Mouse (Mus musculus) neural tube, embryonic 13.5 days (tissue): ENCODE measurements around the gene Lmod3. TPM values are rescaled to one million over a fixed set of nuclear protein-coding genes. Genes with fewer than 3 reads are reported as not detected.
"Not testable (repeated sequence)": the region's sequence is repeated elsewhere in the genome, so short reads cannot be mapped to it uniquely, and the experiment has no call there.

Experiments used
- ATAC-seq: fragments of 200-750 bp; cut with Nextera tagmentation; 2 replicates; pipeline ENCODE4 v1.8.0; 2017; ENCODE audit warnings: low read depth, mild to moderate bottlenecking, moderate TSS enrichment, moderate library complexity
- H3K27ac ChIP-seq: fragments of 300-500 bp; sonication (generic); replicated peaks from 2 replicates; pipeline ENCODE4 v1.5.1; 2015; ENCODE audit warnings: moderate library complexity, mild to moderate bottlenecking, inconsistent platforms
- H3K27me3 ChIP-seq: fragments of 300-500 bp; sonication (generic); 2 replicates; pipeline ENCODE4 v1.6.1; 2015; ENCODE audit warnings: mild to moderate bottlenecking, inconsistent platforms
- H3K36me3 ChIP-seq: fragments of 300-500 bp; sonication (generic); 2 replicates; pipeline ENCODE4 v1.6.1; 2015; ENCODE audit warnings: mild to moderate bottlenecking, inconsistent platforms
- H3K4me1 ChIP-seq: fragments of 300-500 bp; sonication (generic); replicated peaks from 2 replicates; pipeline ENCODE4 v1.6.1; 2015; ENCODE audit warnings: inconsistent platforms
- H3K4me2 ChIP-seq: fragments of 300-500 bp; sonication (generic); 2 replicates; pipeline ENCODE4 v1.6.1; 2015; ENCODE audit warnings: inconsistent platforms, mild to moderate bottlenecking, moderate library complexity
- H3K4me3 ChIP-seq: fragments of 300-500 bp; sonication (generic); 2 replicates; pipeline ENCODE4 v1.5.1; 2015; ENCODE audit warnings: mild to moderate bottlenecking, inconsistent platforms
- H3K9ac ChIP-seq: fragments of 300-500 bp; sonication (generic); 2 replicates; pipeline ENCODE4 v1.6.1; 2015; ENCODE audit warnings: moderate library complexity, mild to moderate bottlenecking, inconsistent platforms
- H3K9me3 ChIP-seq: fragments of 300-500 bp; sonication (generic); 2 replicates; pipeline ENCODE4 v1.6.1; 2016; ENCODE audit warnings: inconsistent platforms
- WGBS: fragments of 180-500 bp; shearing (Covaris S2); methylation state at CpG from one replicate; pipeline ENCODE4 v1.1.7; 2015; 5-methylcytosine and 5-hydroxymethylcytosine counted together
- polyA plus RNA-seq: library from polyadenylated mRNA; unstranded; fragments of >200 nt; fragmentation: Nextera tagmentation; extraction: Ambion mirVana; gene quantifications from 2 replicates; pipeline ENCODE4 v1.2.1, GENCODE M21; 2015

Gene Lmod3
- polyA plus RNA-seq, 1 experiment from 2014 or later: 0.47 TPM

DNA sequence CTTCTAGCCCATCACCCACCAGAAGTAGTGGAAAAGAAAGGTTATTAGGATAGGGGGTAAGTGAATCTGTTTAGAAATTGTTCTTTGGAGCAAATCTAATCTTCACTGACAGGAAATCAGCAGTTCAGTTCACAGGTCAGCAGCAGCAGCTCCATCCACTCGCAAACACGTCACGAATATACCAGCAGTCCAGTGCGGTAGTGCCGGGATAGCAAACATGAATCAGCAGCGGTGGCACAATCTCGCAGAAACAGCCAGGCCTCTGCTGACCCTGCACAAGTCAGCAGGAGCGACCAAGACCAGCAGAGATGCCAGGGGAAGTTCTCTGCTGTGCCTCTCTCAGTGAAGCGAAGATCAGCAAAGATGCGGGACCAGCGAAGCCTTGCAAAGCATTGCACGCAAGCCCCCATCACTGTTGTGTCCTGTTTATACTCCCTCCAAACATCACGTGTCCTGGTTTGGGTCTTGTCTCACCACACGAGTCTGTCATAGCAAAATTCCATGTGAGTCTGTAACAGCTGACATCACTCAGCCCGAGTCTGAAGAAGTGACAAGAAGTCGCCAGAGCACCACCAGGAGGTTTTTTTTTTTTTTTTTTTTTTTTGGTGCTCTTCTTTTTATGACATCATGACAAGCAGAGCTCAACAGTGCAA lies 20.6 kb upstream of the Lmod3 start:
- Histone ChIP-seq H3K9me3 (no peaks in the 10 kb centered on the region), H3K9ac (no peak overlapping the region), H3K4me3 (no peak overlapping the region), H3K4me2 (no peak overlapping the region), H3K4me1 (peaks cover 22% of the 10 kb centered on the region), H3K27ac (no peak overlapping the region), H3K36me3 (no peaks in the 10 kb centered on the region), H3K27me3 (no peaks in the 10 kb centered on the region)
- WGBS: 85% methylated on average over 16 of the region's 16 CpGs
- ATAC-seq: no peak

DNA sequence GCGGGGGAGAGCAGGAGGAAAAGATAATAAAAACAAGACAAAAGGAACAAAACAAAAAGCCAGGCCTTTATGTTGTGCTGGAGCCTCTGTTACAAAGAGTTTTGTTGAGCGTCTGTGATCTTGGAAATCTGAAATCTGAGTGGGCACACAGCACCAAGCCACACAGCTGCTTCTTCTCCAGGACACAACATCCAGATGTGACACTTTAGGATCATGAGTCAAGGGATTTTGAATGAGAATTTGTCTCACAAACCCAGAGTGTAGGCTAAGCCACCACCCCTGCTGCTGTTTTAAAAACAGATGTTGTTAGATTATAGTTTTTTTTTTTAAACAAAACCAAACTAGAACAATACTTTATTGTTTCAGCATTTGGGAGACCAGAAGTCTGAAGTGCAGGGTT lies 19.8 kb upstream of the Lmod3 start:
- 29% methylated on average over 2 of the region's 2 CpGs for WGBS
- H3K4me2 ChIP-seq: no peak overlapping the region
- no peak overlapping the region for H3K27ac ChIP-seq
- no peaks in the 10 kb centered on the region for H3K9me3 ChIP-seq
- no peaks in the 10 kb centered on the region for H3K36me3 ChIP-seq
- no peak overlapping the region for H3K4me3 ChIP-seq
- ATAC-seq: no peak
- peaks cover 19% of the 10 kb centered on the region for H3K4me1 ChIP-seq
- H3K9ac ChIP-seq: no peak overlapping the region
- H3K27me3 ChIP-seq: no peaks in the 10 kb centered on the region

DNA sequence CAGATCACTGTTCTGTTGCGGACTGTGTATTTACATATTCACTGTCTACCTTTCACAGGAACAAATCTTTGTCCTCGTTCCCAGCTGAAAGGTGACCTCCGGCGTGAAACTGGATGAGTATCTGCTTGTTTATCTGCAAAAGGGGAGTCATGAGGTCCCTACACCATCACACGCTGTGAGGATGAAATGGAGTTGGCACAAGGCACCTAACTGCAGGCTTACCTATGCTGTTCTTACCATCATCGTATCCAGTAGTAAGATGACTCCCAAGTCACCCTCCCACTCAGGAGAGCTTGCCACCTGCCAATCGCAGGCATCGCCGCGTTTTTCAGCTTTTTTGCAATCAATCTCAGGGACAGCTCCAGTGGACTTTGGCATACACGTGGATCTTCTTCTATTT lies 17.0 kb upstream of the Lmod3 start:
- Histone ChIP-seq H3K27me3 (no peaks in the 10 kb centered on the region), H3K27ac (no peak overlapping the region), H3K4me1 (no peaks in the 10 kb centered on the region), H3K9ac (no peak overlapping the region), H3K9me3 (no peaks in the 10 kb centered on the region), H3K36me3 (no peaks in the 10 kb centered on the region), H3K4me3 (no peak overlapping the region), H3K4me2 (no peak overlapping the region)
- 80% methylated on average over 11 of the region's 11 CpGs for WGBS
- ATAC-seq: no peak

DNA sequence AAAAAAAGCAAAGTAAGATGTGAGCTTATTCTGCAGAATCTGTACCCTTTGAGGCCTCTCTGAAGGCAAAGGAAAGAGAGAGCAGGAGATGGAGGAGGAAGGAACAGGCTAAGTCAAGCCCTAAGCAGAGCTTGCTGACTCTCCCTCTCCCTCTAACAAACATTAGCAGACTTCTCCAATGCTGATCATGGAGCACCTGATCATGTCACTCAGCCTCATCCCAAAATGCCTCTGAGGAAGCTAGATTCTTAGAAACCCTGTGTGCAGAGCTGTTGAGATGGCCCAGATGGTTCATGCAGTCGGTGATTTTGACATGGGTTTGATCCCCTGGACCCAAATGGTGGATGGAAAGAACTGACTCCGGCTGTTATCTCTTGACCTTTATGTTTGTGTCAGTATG lies 14.6 kb upstream of the Lmod3 start:
- WGBS: 96% methylated on average over 2 of the region's 2 CpGs
- H3K4me3 ChIP-seq: no peak overlapping the region
- no peak overlapping the region for H3K4me2 ChIP-seq
- no peaks in the 10 kb centered on the region for H3K27me3 ChIP-seq
- H3K9ac ChIP-seq: no peak overlapping the region
- H3K9me3 ChIP-seq: no peaks in the 10 kb centered on the region
- H3K36me3 ChIP-seq: no peaks in the 10 kb centered on the region
- H3K27ac ChIP-seq: no peak overlapping the region
- no peak for ATAC-seq
- no peaks in the 10 kb centered on the region for H3K4me1 ChIP-seq

DNA sequence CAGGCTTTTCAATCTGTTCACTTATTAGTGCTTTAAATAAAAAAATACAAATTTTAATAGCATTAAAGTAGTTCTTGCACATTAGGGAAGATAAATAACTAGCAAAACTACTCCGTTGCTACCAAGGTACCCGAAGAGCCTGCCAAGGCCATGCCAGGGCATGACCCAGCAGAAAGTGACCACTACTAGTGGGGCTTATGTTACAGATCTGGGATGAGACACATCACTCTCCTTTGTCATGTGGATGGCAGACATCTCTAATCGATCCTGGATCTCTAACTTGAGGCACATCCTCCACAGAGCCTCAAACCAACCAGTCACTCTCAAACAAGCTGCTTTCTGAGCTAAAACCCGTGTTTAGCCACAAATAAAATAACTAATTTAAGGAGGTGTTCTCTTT lies 14.1 kb upstream of the Lmod3 start:
- Histone ChIP-seq H3K9ac (no peak overlapping the region), H3K4me2 (no peak overlapping the region), H3K36me3 (no peaks in the 10 kb centered on the region), H3K4me3 (no peak overlapping the region), H3K9me3 (no peaks in the 10 kb centered on the region), H3K27me3 (no peaks in the 10 kb centered on the region), H3K27ac (no peak overlapping the region), H3K4me1 (no peaks in the 10 kb centered on the region)
- whole genome bisulfite sequencing: 79% methylated on average over 4 of the region's 4 CpGs
- ATAC-seq: no peak

DNA sequence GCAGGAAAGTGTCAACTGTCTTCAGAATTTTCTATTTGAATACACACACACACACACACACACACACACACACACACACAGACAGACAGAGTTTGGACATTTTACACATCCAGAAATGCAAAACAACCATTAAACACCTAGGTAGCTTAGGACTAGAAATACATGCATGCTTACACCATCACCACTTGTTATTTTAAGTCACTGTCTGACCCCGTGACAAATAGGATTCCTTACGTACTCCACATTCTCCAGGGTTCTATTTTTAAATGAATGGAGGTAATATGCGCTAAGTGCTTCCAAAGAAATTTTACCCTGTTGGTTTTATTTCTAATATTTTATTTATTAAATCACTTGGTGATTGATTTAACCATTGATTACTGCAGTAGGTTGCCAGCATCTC lies 13.1 kb upstream of the Lmod3 start:
- H3K4me2 ChIP-seq: no peak overlapping the region
- H3K4me3 ChIP-seq: no peak overlapping the region
- no peaks in the 10 kb centered on the region for H3K27me3 ChIP-seq
- H3K36me3 ChIP-seq: no peaks in the 10 kb centered on the region
- 79% methylated on average over 3 of the region's 3 CpGs for WGBS
- H3K9me3 ChIP-seq: no peaks in the 10 kb centered on the region
- no peak overlapping the region for H3K9ac ChIP-seq
- no peak overlapping the region for H3K27ac ChIP-seq
- no peaks in the 10 kb centered on the region for H3K4me1 ChIP-seq
- ATAC-seq: no peak

DNA sequence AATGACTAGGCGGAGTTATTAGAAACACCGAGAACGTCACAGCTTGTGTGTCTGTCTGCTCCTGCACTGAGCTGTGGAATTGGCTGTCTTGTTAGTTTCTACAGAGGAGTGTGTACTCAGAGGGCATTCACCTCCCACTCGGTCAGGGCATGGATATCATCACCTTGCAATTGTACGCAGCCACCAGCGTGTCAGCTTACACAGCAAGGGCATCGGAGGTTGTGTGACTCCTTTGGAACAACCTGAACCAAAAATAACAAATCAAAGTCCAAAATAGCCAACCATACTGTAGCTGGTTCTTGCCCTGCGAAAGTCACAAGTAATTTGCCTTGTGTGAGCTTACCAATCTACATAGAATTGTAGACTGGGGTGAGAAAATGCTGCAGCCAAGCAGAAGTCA lies 12.7 kb upstream of the Lmod3 start:
- H3K36me3 ChIP-seq: no peaks in the 10 kb centered on the region
- H3K27me3 ChIP-seq: no peaks in the 10 kb centered on the region
- no peaks in the 10 kb centered on the region for H3K9me3 ChIP-seq
- no peak overlapping the region for H3K4me2 ChIP-seq
- H3K27ac ChIP-seq: no peak overlapping the region
- H3K9ac ChIP-seq: no peak overlapping the region
- 85% methylated on average over 8 of the region's 8 CpGs for WGBS
- no peaks in the 10 kb centered on the region for H3K4me1 ChIP-seq
- ATAC-seq: no peak
- H3K4me3 ChIP-seq: no peak overlapping the region

DNA sequence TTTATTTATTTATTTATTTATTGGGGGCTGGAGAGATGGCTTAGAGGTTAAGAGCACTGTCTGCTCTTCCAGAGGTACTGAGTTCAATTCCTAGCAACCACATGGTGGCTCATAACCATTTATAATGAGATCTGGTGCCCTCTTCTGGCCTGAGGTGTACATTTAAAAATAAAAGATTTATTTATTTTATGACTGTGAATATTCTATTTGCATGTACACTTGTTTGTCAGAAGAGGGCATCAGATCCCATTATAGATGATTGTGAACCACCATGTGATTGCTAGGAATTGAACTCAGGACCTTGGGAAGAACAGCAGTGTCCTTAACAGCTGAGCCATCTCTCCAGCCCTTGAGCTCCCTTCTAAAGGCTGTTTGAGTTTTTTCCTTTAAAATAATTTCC lies 11.2 kb upstream of the Lmod3 start:
- not testable (repeated sequence) for H3K27ac ChIP-seq, H3K27me3 ChIP-seq, H3K9ac ChIP-seq, H3K4me1 ChIP-seq, H3K9me3 ChIP-seq, H3K36me3 ChIP-seq, ATAC-seq, H3K4me2 ChIP-seq, H3K4me3 ChIP-seq

DNA sequence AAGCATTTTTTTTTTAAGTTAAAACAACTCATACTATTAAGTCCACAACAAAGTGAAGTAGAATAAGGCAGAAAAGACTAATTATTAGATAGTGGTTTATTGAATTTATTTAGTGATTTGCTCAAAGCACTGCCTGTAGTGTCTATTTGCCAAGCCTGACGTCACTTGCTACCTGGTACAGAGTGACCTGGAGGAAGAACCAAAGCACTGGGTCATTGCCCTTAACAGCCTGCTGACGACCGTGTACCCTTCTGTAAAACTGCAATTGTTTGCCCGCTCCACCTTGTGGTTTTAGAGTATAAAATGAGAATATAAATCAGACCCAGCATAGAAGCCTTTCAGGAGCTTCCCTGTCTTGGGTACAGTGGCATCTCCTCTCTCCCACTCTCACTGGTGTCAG lies 9.7 kb upstream of the Lmod3 start:
- H3K4me3 ChIP-seq: no peak overlapping the region
- no peaks in the 10 kb centered on the region for H3K36me3 ChIP-seq
- WGBS: 66% methylated on average over 4 of the region's 4 CpGs
- H3K4me1 ChIP-seq: no peaks in the 10 kb centered on the region
- no peaks in the 10 kb centered on the region for H3K9me3 ChIP-seq
- ATAC-seq: no peak
- H3K27me3 ChIP-seq: no peaks in the 10 kb centered on the region
- H3K9ac ChIP-seq: no peak overlapping the region
- H3K4me2 ChIP-seq: no peak overlapping the region
- H3K27ac ChIP-seq: no peak overlapping the region

DNA sequence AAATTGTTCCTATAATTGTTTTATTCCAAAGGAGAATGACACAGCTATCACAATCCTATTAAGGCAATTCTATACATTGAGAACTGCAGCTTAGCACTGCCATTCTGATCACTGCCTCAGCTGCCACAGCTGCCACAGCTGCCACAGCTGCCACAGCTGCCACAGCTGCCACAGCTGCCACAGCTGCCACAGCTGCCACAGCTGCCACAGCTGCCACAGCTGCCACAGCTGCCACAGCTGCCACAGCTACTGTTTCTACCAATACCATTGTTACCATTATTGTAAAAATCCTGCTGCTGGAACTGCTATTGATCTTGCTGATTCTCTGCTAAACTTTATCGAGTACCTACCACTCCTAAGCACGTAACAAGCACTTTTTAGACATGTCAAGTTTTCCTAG lies 7.4 kb upstream of the Lmod3 start:
- not testable (repeated sequence) for H3K4me3 ChIP-seq, H3K9me3 ChIP-seq, H3K4me2 ChIP-seq, H3K9ac ChIP-seq, ATAC-seq, H3K36me3 ChIP-seq, H3K27me3 ChIP-seq, H3K27ac ChIP-seq, H3K4me1 ChIP-seq
- WGBS: 95% methylated on average over 2 of the region's 2 CpGs

DNA sequence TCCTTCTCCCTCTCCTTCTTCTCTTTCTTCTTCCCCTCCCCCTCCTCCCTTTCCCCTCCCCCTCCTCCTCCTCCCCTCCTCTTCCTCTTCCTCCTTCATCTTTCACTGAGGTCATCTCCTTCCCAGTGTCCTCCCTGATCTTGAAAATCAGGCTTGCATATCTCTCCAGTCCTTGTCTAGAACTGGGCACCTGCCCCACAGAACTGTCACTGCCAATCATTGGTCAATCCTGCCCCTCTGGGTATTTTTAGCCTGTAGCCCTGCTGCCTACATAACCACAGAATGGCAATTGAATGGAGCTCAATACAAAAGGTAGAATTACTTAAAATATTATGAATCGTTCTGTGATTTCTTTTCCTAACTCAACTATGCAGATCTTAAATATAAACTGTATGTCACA lies 5.9 kb upstream of the Lmod3 start:
- Histone ChIP-seq H3K9ac (no peak overlapping the region), H3K4me3 (no peak overlapping the region)

DNA sequence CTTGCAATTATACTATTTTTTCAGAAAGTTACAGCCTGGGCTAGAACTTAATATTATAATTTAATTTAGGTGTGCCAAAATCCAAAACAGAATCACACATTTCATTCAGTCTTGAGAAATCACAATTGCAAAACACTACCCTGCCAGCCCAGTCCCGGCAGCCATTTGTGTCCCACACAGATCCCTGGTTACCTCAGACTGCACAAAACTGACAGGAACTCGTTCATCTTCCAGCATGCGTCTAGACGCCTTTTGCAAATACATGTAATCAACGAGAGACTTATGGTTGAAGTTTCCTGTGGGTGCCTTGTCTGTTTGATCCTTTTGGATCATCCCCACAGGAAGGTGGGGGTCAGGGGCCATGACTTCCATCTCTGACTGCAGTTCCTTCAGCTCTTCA lies 473 bp downstream of the Lmod3 start:
- H3K9me3 ChIP-seq: no peaks in the 10 kb centered on the region
- WGBS: 67% methylated on average over 5 of the region's 5 CpGs
- no peak for ATAC-seq
- no peaks in the 10 kb centered on the region for H3K4me1 ChIP-seq
- no peaks in the 10 kb centered on the region for H3K36me3 ChIP-seq
- H3K4me3 ChIP-seq: no peak overlapping the region
- H3K27ac ChIP-seq: no peak overlapping the region
- H3K27me3 ChIP-seq: no peaks in the 10 kb centered on the region
- no peak overlapping the region for H3K9ac ChIP-seq
- H3K4me2 ChIP-seq: no peak overlapping the region

More for the DNA sequence above, 5.9 kb upstream of the Lmod3 start:
- H3K4me1 ChIP-seq: no peaks in the 10 kb centered on the region
- WGBS: 95% methylated on average over 1 of the region's 1 CpGs
- no peaks in the 10 kb centered on the region for H3K36me3 ChIP-seq
- no peaks in the 10 kb centered on the region for H3K9me3 ChIP-seq
- no peak overlapping the region for H3K4me2 ChIP-seq
- no peaks in the 10 kb centered on the region for H3K27me3 ChIP-seq
- no peak overlapping the region for H3K27ac ChIP-seq
- ATAC-seq: no peak

DNA sequence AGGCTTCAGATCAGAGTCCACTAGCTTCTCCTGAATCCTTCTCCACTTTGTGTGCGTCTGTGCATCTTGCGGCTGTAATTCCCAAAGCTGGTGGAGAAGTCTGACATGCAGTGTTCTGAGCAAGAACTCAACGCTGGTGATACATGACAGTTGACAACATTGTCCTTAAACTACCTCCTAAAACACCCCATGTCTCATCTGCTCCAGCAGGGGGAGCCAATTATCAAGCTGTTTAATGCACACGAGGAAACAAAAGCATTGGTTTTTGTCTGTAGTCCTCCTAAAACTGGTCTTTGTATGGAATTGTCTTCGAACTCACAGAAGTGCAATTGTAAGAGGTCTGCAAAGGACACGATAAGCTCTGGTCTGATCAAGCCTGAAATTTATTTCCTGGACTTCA lies 1.6 kb downstream of the Lmod3 start:
- H3K27ac ChIP-seq: no peak overlapping the region
- H3K36me3 ChIP-seq: no peaks in the 10 kb centered on the region
- H3K4me2 ChIP-seq: no peak overlapping the region
- H3K27me3 ChIP-seq: no peaks in the 10 kb centered on the region
- 40% methylated on average over 6 of the region's 6 CpGs for WGBS
- H3K9me3 ChIP-seq: no peaks in the 10 kb centered on the region
- no peak overlapping the region for H3K4me3 ChIP-seq
- no peak overlapping the region for H3K9ac ChIP-seq
- no peaks in the 10 kb centered on the region for H3K4me1 ChIP-seq
- no peak for ATAC-seq
